Mouse (Mus musculus) stomach, embryonic 14.5 days (tissue): ENCODE measurements around the gene Col4a1. TPM values are rescaled to one million over a fixed set of nuclear protein-coding genes. Genes with fewer than 3 reads are reported as not detected.

ENCODE experiments used
- ATAC-seq: fragments of 200-750 bp; cut with Nextera tagmentation; 2 replicates; pipeline ENCODE4 v1.8.0; 2017; ENCODE audit warnings: low read depth, moderate TSS enrichment; ENCODE audit not compliant: insufficient number of reproducible peaks, insufficient read depth, low FRiP score
- H3K27ac ChIP-seq: fragments of 300-500 bp; sonication (generic); 2 replicates; pipeline ENCODE4 v1.5.1; 2014; ENCODE audit warnings: mild to moderate bottlenecking, low read length, moderate library complexity, mixed read lengths
- H3K27me3 ChIP-seq: fragments of 300-500 bp; sonication (generic); 2 replicates; pipeline ENCODE4 v1.6.1; 2014; ENCODE audit warnings: low read length, control low read depth, mixed read lengths; ENCODE audit not compliant: control insufficient read depth, insufficient read depth
- H3K36me3 ChIP-seq: fragments of 300-500 bp; sonication (generic); 2 replicates; pipeline ENCODE4 v1.6.1; 2014; ENCODE audit warnings: mild to moderate bottlenecking, control low read depth, low read length, moderate library complexity, mixed read lengths; ENCODE audit not compliant: control insufficient read depth, insufficient read depth
- H3K4me1 ChIP-seq: fragments of 300-500 bp; sonication (generic); 2 replicates; pipeline ENCODE4 v1.6.1; 2014; ENCODE audit warnings: low read length, control low read depth, mixed read lengths; ENCODE audit not compliant: control insufficient read depth, insufficient read depth
- H3K4me2 ChIP-seq: fragments of 300-500 bp; sonication (generic); replicated peaks from 2 replicates; pipeline ENCODE4 v1.6.1; 2014; ENCODE audit warnings: low read depth, low read length, control low read depth
- H3K4me3 ChIP-seq: fragments of 300-500 bp; sonication (generic); 2 replicates; pipeline ENCODE4 v1.5.1; 2014; ENCODE audit warnings: low read depth, low read length, control low read depth
- H3K9ac ChIP-seq: fragments of 300-500 bp; sonication (generic); replicated peaks from 2 replicates; pipeline ENCODE4 v1.6.1; 2014; ENCODE audit warnings: low read depth, mild to moderate bottlenecking, control low read depth, low read length, moderate library complexity, mixed read lengths
- H3K9me3 ChIP-seq: fragments of 300-500 bp; sonication (generic); 2 replicates; pipeline ENCODE4 v1.6.1; 2016; ENCODE audit warnings: low read depth, low read length, control low read depth; ENCODE audit not compliant: control insufficient read depth
- WGBS: fragments of 180-500 bp; shearing (Covaris S2); extraction: QIAGEN DNeasy Blood & Tissue Kit; methylation state at CpG from one replicate; pipeline ENCODE4 v1.1.7; 2014; 5-methylcytosine and 5-hydroxymethylcytosine counted together
- polyA plus RNA-seq: library from polyadenylated mRNA; unstranded; fragments of >200 nt; fragmentation: Nextera tagmentation; extraction: Ambion mirVana; gene quantifications from 2 replicates; pipeline ENCODE4 v1.2.1, GENCODE M21; 2014

The Col4a1 gene
- polyA plus RNA-seq, 1 experiment from 2014 or later = 216 TPM

DNA sequence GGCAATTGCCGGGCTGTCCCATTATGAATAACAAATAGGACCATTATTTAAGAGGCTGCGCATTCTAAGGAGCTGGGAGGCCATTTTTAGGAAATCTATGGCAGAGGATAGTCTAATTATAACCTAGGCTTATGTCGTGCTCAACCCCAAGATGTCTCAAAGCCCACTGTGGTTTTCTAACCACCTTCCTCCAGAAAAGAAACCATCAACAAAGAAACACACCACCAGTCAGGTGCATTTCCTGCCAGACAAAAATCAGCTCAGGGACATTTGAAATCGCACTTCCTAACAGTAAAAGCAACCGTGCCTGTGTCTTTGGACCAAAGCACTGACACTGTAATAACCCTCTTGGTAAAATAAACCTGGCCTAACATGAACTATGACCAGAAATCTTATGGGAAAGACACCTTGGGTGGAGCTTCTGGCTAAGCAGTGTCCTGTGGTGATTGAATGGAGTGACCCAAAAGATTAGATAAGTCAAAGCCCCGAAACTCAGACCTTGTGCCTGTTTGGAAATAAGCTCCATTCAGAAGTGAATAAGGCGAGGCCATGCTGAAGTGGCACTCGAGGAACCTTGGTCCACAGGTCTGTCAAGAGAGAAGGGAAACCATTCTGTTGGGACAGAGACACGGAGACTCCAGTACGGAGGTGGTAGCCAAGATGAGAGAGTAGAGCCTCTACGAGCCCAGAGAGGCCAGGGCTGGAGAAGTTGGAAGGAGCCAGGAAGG lies 131.0 kb downstream of the Col4a1 start:
- 72% methylated on average over 11 of the region's 11 CpGs for WGBS

DNA sequence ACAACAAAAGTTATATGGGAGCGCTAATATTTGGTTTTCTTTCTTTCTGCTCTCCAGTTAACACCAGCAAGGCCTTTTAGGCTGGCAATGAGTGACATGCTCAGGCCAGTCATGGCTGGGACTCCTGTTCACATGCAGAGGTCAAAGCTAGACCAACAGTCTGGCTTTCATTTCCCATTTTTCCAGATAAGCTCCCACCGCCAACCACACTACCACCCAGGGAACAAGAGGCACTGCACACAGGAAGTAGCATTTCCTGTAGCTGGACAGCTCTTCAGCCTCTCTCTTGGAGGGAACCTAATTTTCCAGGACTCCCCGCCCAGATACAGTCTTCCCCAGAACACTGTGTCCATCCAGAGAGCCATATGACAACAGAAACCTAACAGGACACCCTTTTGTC lies 132.8 kb downstream of the Col4a1 start:
- Histone ChIP-seq H3K36me3 (no peaks in the 10 kb centered on the region), H3K9me3 (no peaks in the 10 kb centered on the region), H3K4me3 (no peak overlapping the region), H3K4me2 (no peak overlapping the region), H3K27me3 (no peaks in the 10 kb centered on the region), H3K4me1 (no peaks in the 10 kb centered on the region), H3K27ac (no peak overlapping the region), H3K9ac (no peak overlapping the region)
- no peak for ATAC-seq
- WGBS = 72% methylated on average over 3 of the region's 3 CpGs

More for the DNA sequence above, 131.0 kb downstream of the Col4a1 start:
- no peak overlapping the region for H3K4me3 ChIP-seq
- no peaks in the 10 kb centered on the region for H3K9me3 ChIP-seq
- no peak overlapping the region for H3K4me2 ChIP-seq
- H3K27me3 ChIP-seq = no peaks in the 10 kb centered on the region
- no peaks in the 10 kb centered on the region for H3K36me3 ChIP-seq
- ATAC-seq = no peak
- no peaks in the 10 kb centered on the region for H3K4me1 ChIP-seq
- no peak overlapping the region for H3K9ac ChIP-seq
- H3K27ac ChIP-seq = no peak overlapping the region

DNA sequence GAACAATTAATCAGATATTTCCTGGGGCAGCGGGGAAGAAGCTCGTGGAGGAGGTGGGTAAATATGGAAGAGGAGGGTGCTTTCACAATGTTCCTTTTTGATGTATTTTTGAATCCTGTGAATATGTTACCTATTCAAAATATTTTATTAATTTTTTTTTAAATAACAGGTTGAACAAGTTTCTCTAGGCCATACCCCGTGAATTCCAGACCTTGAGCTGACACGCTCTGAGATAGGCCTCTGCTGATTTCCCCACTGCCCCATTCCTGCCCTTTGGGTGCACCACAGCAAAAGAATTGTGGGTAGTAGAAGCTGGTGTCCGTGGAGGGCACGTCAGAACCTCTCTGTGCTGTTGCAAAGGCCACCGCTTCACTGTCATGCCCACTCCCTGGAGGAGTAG lies 136.2 kb downstream of the Col4a1 start:
- Histone ChIP-seq H3K4me1 (no peaks in the 10 kb centered on the region), H3K27me3 (no peaks in the 10 kb centered on the region), H3K4me3 (no peak overlapping the region), H3K27ac (0 out of 2 replicates have a peak overlapping the region, but pooled peaks have one; percentile 27), H3K9me3 (no peaks in the 10 kb centered on the region), H3K9ac (no peak overlapping the region), H3K36me3 (no peaks in the 10 kb centered on the region), H3K4me2 (no peak overlapping the region)
- ATAC-seq = peak; percentile 60; the same call in 1 of the 2 replicates
- WGBS = 62% methylated on average over 7 of the region's 7 CpGs

DNA sequence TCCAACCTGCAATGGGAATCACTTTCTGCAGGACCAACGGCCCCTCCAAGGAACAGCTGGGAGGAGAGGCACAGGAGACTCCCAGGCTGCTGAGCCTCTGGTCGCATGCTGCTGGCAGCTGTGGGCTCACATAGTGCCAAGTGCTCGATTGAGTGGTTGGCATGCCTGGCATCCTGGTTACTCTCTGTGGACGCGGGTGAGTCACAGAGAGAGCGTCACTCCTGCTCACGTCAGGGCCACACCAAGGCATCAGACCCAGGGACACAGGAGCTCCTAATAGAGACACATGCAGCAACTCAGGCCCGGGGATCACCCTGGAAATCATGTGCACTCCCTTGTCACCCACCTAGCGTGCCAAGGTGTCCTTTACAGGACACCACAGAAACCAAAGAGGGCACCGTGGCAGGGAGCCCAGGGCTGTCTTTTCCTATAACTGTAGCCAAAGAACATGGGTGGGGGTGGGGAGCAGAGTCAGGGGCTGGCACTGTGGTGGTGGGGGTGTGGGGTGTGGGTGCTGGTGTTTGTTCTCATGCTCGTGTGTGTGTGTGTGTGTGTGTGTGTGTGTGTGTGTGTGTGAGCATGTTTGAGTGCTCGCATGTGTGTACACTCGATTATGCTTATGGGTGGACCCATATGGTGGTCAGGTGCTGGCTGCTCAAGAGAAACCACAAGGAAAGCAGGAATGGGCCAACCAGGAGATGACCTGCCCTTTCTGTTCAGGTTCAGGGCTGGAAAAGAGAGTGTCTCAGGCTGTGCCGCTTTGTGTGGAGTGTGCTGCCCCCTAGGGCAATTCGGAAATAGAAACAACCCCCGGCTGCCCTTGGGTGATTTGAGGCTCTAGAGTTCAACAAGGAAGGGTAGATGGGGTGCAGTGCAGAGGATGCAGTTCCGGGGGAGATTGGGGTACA lies 139.1 kb downstream of the Col4a1 start:
- no peaks in the 10 kb centered on the region for H3K27me3 ChIP-seq
- no peaks in the 10 kb centered on the region for H3K4me1 ChIP-seq
- no peaks in the 10 kb centered on the region for H3K9me3 ChIP-seq
- no peak overlapping the region for H3K9ac ChIP-seq
- no peaks in the 10 kb centered on the region for H3K36me3 ChIP-seq
- peak; percentile 68; the same call in 1 of the 2 replicates for ATAC-seq
- H3K27ac ChIP-seq = no peak overlapping the region
- 71% methylated on average over 17 of the region's 17 CpGs for WGBS
- H3K4me3 ChIP-seq = no peak overlapping the region
- no peak overlapping the region for H3K4me2 ChIP-seq

DNA sequence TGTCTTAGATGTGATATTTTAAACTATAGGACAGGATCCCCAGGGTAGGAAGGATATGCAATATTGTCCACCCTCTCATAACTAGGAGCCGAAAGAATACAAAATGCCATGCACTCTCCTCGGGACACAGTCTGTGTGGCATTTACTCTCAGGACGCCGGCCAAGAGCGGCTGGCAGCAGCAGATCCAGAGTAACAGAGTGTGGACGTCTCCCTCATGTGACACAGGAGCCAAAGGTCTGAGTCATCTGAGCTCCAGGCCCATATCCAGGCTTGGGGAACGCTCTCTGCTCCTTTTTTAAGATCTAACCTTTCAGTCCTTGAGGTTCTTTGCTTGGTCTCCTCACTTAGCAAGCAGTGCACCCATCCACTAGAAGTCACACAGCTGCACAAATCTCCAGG lies 141.1 kb downstream of the Col4a1 start:
- no peaks in the 10 kb centered on the region for H3K36me3 ChIP-seq
- H3K27me3 ChIP-seq = no peaks in the 10 kb centered on the region
- no peak overlapping the region for H3K4me2 ChIP-seq
- no peaks in the 10 kb centered on the region for H3K9me3 ChIP-seq
- H3K27ac ChIP-seq = no peak overlapping the region
- no peak for ATAC-seq
- WGBS = 88% methylated on average over 7 of the region's 7 CpGs
- H3K4me3 ChIP-seq = no peak overlapping the region
- H3K9ac ChIP-seq = no peak overlapping the region
- no peaks in the 10 kb centered on the region for H3K4me1 ChIP-seq

DNA sequence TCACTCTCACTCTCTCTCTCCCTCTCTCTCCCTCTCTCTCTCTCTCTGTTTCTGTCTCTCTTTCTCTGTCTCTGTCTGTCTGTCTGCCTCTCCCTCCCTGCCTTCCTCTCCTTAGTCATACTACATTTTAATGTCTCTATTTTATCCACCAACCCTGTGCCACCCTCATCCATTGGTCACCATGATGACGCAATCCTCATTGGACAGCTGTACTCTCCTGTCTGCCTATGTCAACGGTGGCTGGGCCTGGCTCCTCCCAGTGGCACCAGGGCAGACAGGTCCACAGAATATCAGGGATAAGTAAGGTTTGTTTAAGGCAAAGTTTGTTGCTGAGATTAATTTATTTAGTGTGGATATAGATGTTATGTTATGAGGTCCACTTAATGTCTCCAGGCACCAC lies 143.2 kb downstream of the Col4a1 start:
- Histone ChIP-seq H3K4me1 (no peaks in the 10 kb centered on the region), H3K9ac (no peak overlapping the region), H3K4me3 (no peak overlapping the region), H3K9me3 (no peaks in the 10 kb centered on the region), H3K4me2 (no peak overlapping the region), H3K27me3 (no peaks in the 10 kb centered on the region), H3K27ac (no peak overlapping the region), H3K36me3 (no peaks in the 10 kb centered on the region)
- no peak for ATAC-seq
- 62% methylated on average over 2 of the region's 2 CpGs for WGBS

DNA sequence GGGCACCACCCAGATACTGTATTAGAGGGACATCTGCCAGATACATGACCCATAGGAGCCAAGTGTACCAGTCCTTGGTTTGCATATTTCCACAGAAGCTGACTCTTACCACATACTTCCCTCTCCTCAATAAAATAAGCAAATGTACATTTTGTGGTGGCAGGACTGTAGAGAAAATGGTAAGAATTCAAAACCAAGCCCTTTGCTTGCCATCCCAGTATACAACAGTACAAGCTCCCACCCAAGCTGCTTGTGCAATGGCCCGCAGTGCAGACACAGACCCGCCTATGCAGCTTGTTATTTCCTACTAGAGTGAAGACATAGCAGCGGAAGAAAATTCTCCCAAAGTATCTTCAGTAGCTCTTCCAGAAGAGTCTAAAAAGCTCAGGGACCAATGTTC lies 143.8 kb downstream of the Col4a1 start:
- Histone ChIP-seq H3K9ac (no peak overlapping the region), H3K27me3 (no peaks in the 10 kb centered on the region), H3K4me2 (no peak overlapping the region), H3K27ac (no peak overlapping the region), H3K9me3 (no peaks in the 10 kb centered on the region), H3K36me3 (no peaks in the 10 kb centered on the region), H3K4me1 (no peaks in the 10 kb centered on the region), H3K4me3 (no peak overlapping the region)
- ATAC-seq = no peak
- WGBS = 88% methylated on average over 3 of the region's 3 CpGs

DNA sequence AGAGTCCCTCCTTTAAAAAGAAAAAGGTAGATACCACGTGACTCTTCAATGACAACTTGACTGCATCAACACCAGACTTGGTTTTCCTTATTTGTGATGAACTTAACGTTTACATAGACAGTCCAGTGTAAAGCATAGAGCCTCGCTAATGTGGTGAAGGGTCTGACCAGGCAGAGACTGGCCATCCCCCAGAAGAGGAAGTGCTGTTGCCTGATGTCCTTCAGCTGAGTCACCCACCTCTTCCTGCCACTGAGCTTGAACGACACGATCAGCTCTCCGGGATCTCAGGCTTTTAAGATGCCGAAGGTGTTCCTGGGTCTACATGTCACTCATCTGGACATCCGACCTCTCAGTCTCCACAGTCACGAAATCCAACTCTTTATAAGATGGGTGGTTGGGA lies 144.7 kb downstream of the Col4a1 start:
- WGBS = 74% methylated on average over 9 of the region's 9 CpGs
- Histone ChIP-seq H3K27ac (no peak overlapping the region), H3K9ac (no peak overlapping the region), H3K4me3 (no peak overlapping the region), H3K9me3 (no peaks in the 10 kb centered on the region), H3K4me1 (no peaks in the 10 kb centered on the region), H3K36me3 (no peaks in the 10 kb centered on the region), H3K27me3 (no peaks in the 10 kb centered on the region), H3K4me2 (no peak overlapping the region)
- no peak for ATAC-seq
